Mouse (Mus musculus) frontal cortex, postnatal 36 days (tissue): ENCODE measurements around the gene Plxdc2.

ENCODE experiments used
- DNase-seq, 2 experiments: peaks; one replicate each; pipeline ENCODE4 v3.0.0; 2022; ENCODE audit warnings: low spot score in 2 of 2

Gene Plxdc2

GRCm38 (mm10) chr2:16356106-16356818 is at the start of gene Plxdc2:
Gene Plxdc2 (plus strand): TSS chr2:16356304.
- peak; percentile 84 for DNase-seq

- no peak for DNase-seq
These were observed 45.7 kb upstream of the Plxdc2 start for GRCm38 (mm10) chr2:16310387-16310786.

- DNase-seq = peak in 1 of 2 experiments; percentile 60
These were observed 43.6 kb upstream of the Plxdc2 start for GRCm38 (mm10) chr2:16312400-16313070.

GRCm38 (mm10) chr2:16335194-16335781 is 20.8 kb upstream of the Plxdc2 start:
- no peak for DNase-seq

GRCm38 (mm10) chr2:16344564-16344963 is 11.5 kb upstream of the Plxdc2 start:
- DNase-seq = no peak

- DNase-seq = no peak
These were observed 5.0 kb upstream of the Plxdc2 start for GRCm38 (mm10) chr2:16351106-16351505.

GRCm38 (mm10) chr2:16355611-16356105 is 446 bp upstream of the Plxdc2 start:
- no peak for DNase-seq

- peak in 1 of 2 experiments; percentile 33 for DNase-seq
These were observed 1.1 kb downstream of the Plxdc2 start for GRCm38 (mm10) chr2:16356921-16357837.

GRCm38 (mm10) chr2:16357946-16358345 is 1.8 kb downstream of the Plxdc2 start:
- no peak for DNase-seq

- DNase-seq = peak in 1 of 2 experiments; percentile 66
These were observed 3.3 kb downstream of the Plxdc2 start for GRCm38 (mm10) chr2:16359341-16359928.

GRCm38 (mm10) chr2:16364749-16365148 is 8.6 kb downstream of the Plxdc2 start:
- DNase-seq = no peak

GRCm38 (mm10) chr2:16365830-16366401 is 9.8 kb downstream of the Plxdc2 start:
- no peak for DNase-seq

GRCm38 (mm10) chr2:16370419-16370818 is 14.3 kb downstream of the Plxdc2 start:
- no peak for DNase-seq

GRCm38 (mm10) chr2:16374288-16374687 is 18.2 kb downstream of the Plxdc2 start:
- no peak for DNase-seq

- peak in 1 of 2 experiments; percentile 17 for DNase-seq
These were observed 30.1 kb downstream of the Plxdc2 start for GRCm38 (mm10) chr2:16386206-16386605.

- no peak for DNase-seq
These were observed 30.6 kb downstream of the Plxdc2 start for GRCm38 (mm10) chr2:16386692-16387091.

GRCm38 (mm10) chr2:16387787-16388186 is 31.7 kb downstream of the Plxdc2 start:
- no peak for DNase-seq

- DNase-seq = no peak
These were observed 41.4 kb downstream of the Plxdc2 start for GRCm38 (mm10) chr2:16397501-16397900.

- DNase-seq = no peak
These were observed 41.9 kb downstream of the Plxdc2 start for GRCm38 (mm10) chr2:16398006-16398405.

GRCm38 (mm10) chr2:16398896-16399295 is 42.8 kb downstream of the Plxdc2 start:
- no peak for DNase-seq

GRCm38 (mm10) chr2:16406508-16406907 is 50.4 kb downstream of the Plxdc2 start:
- DNase-seq = no peak
